13 mouse cellular contexts compared by ENCODE assay signal in genomic region chr1:61030532-61030931, GRCm38 (mm10). TPM values are rescaled to one million over a fixed set of nuclear protein-coding genes. Genes with fewer than 3 reads are reported as not detected.
"Had no signal": no experiment of that assay in that cellular context is flagged by ENCODE, and none has a peak within 500 bp of the region (broad histone marks: within the 10 kb centered on the region; RNA-seq: fewer than 3 reads in every experiment).

No protein-coding gene starts in this region.

- DNase-seq: kidney, adult 8-10 months; kidney, postnatal 10 days; kidney, postnatal 4 days; left cerebral cortex, postnatal 4 days; liver, postnatal 0 days; right cerebral cortex, postnatal 14 days; right cerebral cortex, postnatal 4 days; thymus, postnatal 36 days had no signal

- ATAC-seq: liver, postnatal 0 days; lung, postnatal 0 days; midbrain, embryonic 13.5 days; midbrain, embryonic 16.5 days had no signal

RNA-seq across cellular contexts. Expression of gene Icos, which starts 52.8 kb away (rescaled TPM):
- total RNA-seq: layer of hippocampus, adult 18-20 months; left cerebral cortex, adult 8-10 months had no signal
